Mouse (Mus musculus): ENCODE results near the gene Ak4.

Ak4 gene

GRCm38 (mm10) chr4:101511768-101512521 lies 92.9 kb downstream of the Ak4 start:
- DNase-seq (ENCODE audit: low spot score in 2 of 2): no peak

- no peak for DNase-seq (ENCODE audit: low spot score in 2 of 2)
Measured at GRCm38 (mm10) chr4:101513251-101513650, 94.2 kb downstream of the Ak4 start.

DNA sequence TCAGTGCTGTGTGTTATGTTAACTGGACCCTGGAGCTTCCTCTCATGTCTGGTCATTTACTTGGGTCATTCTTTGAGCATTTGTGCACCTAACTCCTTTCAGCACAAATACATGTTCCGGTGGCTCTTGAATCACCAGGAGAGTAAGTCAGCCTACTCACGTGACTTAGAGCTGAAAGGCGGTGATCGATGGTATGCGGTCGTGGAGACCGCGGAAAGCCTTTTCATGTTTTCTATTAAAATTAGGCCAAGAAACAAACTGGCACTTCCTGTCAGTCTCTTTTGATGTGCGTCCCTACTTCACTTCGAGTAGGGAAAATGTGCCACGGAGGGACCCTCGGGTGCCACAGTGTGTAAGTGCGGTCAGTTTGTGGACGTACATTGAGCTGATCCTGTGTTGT lies 96.8 kb downstream of the Ak4 start:
- no peak for DNase-seq (ENCODE audit: low spot score in 2 of 2)

Measured in frontal cortex, postnatal 36 days (tissue).